Mouse (Mus musculus): ENCODE measurements around the gene Eif2ak4. TPM values are rescaled to one million over a fixed set of nuclear protein-coding genes. Genes with fewer than 3 reads are reported as not detected.

Eif2ak4 gene
- polyA plus RNA-seq, 1 experiment: 4.0 TPM

DNA sequence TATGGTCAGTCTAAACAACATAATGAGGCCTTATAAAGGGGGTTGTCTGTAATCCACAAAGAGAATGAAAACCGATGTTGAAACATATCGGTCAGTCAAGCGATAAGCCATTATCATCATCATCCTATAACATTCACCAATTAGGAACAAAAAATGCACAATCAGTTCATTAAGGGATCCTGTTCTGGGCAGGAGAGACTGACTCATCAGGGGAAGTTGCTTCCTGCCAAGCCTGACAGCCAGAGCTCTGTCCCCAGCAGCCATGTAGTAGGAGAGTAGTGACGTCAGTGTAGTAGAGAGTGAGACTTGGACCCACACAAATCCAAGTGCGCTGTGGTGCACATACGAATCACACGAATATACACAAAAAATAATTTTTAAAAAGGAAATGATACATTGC, 118.7 kb downstream of the Eif2ak4 start:
- no peak overlapping the region for H3K4me3 ChIP-seq (ENCODE audit: low read depth, low read length)
- H3K36me3 ChIP-seq (ENCODE audit: control insufficient read depth, insufficient read depth, low read length): no peaks in the 10 kb centered on the region
- no peak overlapping the region for H3K27ac ChIP-seq (ENCODE audit: insufficient read depth, low read depth, low read length)
- TF ChIP-seq CTCF (IDR thresholded peaks at IDR 0.05; ENCODE audit: extremely low read depth, insufficient read length, insufficient replicate concordance, low read depth, low read length): no peak
- TF ChIP-seq POLR2A (IDR thresholded peaks at IDR 0.05; ENCODE audit: low read depth, low read length): no peak
- peaks cover 12% of the 10 kb centered on the region for H3K4me1 ChIP-seq (ENCODE audit: control insufficient read depth, insufficient read depth, insufficient read length, low read length)
- H3K27me3 ChIP-seq (ENCODE audit: control insufficient read depth, insufficient read depth, low read length): no peaks in the 10 kb centered on the region
- 83% methylated on average over 7 of the region's 7 CpGs for WGBS

DNA sequence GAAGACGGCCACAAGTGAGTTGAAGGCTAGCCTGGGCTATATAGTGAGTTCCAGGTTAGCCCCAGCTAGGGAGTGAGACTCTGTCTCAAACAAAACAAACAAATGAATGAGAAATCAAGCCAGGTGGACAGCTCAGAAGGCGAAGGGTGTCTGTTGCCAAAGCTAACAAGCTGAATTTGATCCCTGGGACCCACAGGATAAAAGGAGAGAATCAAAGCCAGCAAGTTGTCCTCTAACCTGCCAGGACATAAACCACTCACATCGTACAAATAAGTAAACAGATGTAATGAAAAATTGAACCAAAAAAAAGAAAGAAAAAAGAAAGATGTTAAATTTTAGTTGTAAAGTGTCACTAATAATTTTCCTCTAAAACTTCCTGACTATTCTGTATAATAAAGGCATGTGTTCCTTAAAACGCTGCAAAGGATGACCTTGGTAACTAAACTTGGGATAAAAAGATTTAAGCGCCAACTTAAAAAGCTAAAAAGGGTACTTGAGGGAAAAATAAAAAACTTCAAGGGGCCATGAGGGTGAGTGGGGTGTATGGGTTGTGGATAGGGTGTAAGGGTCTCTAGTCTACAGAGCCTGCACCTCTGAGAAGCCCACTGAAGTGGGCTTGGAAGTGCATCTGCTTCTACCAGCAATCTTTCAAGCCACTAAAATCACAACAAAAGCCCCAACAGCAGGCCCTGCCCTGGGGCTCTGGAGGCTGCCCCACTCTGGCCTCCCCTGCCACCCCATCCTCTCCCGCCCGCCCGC, 121.4 kb downstream of the Eif2ak4 start:
- Histone ChIP-seq H3K4me3 (ENCODE audit: low read depth, low read length) (no peak overlapping the region), H3K36me3 (ENCODE audit: control insufficient read depth, insufficient read depth, low read length) (no peaks in the 10 kb centered on the region)

DNA sequence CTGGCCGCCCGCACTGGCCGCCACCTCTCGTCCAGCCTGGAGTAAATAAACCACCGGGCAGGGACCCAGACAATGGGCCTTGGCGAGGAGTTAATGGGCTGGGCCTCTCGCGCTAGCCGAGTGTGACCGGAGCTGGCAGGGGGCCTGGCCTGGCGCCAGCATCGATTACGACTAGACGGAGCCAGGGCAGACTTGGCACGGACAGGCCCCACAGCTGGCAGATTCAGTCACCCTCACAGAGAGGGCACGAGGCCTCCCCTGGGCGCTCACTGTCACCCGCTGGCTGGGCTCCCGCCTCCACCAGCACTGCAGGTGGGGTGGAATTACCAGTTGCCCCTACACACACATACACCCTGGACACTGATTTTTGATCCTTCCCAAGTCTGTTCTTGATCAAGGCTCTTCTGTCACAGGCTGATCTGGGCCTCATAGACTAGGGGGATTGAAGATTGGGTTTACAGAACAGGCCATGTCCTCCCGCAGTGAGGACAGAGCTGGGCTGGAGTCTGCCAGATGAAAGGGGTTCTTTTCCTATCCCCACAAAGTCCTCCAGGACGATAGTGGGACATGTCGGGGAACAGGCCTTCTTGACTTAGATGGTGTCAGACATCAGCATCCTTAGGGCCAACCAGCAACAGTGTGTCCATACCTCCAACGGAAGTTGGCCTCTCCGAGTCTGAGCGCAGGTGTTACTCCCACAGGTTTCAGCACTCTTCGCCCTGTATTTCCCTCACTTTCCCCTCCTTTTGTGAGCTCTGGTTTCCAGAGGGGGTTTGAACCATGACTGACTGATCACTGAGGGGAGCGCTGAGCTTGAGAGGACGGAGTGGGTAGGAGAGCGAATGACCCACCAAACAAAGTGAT, 122.3 kb downstream of the Eif2ak4 start:
- 47% methylated on average over 29 of the region's 29 CpGs for WGBS
- Histone ChIP-seq H3K27ac (ENCODE audit: insufficient read depth, low read depth, low read length) (no peak overlapping the region), H3K4me1 (ENCODE audit: control insufficient read depth, insufficient read depth, insufficient read length, low read length) (peaks cover 14% of the 10 kb centered on the region), H3K36me3 (ENCODE audit: control insufficient read depth, insufficient read depth, low read length) (no peaks in the 10 kb centered on the region), H3K4me3 (ENCODE audit: low read depth, low read length) (no peak overlapping the region), H3K27me3 (ENCODE audit: control insufficient read depth, insufficient read depth, low read length) (no peaks in the 10 kb centered on the region)
- TF ChIP-seq CTCF (IDR thresholded peaks at IDR 0.05; ENCODE audit: extremely low read depth, insufficient read length, insufficient replicate concordance, low read depth, low read length) (no peak), POLR2A (IDR thresholded peaks at IDR 0.05; ENCODE audit: low read depth, low read length) (no peak)

More for the DNA sequence above, 121.4 kb downstream of the Eif2ak4 start:
- TF ChIP-seq POLR2A (IDR thresholded peaks at IDR 0.05; ENCODE audit: low read depth, low read length) (no peak), CTCF (IDR thresholded peaks at IDR 0.05; ENCODE audit: extremely low read depth, insufficient read length, insufficient replicate concordance, low read depth, low read length) (no peak)
- Histone ChIP-seq H3K4me1 (ENCODE audit: control insufficient read depth, insufficient read depth, insufficient read length, low read length) (peaks cover 14% of the 10 kb centered on the region), H3K27me3 (ENCODE audit: control insufficient read depth, insufficient read depth, low read length) (no peaks in the 10 kb centered on the region), H3K27ac (ENCODE audit: insufficient read depth, low read depth, low read length) (no peak overlapping the region)
- WGBS: 54% methylated on average over 8 of the region's 8 CpGs

DNA sequence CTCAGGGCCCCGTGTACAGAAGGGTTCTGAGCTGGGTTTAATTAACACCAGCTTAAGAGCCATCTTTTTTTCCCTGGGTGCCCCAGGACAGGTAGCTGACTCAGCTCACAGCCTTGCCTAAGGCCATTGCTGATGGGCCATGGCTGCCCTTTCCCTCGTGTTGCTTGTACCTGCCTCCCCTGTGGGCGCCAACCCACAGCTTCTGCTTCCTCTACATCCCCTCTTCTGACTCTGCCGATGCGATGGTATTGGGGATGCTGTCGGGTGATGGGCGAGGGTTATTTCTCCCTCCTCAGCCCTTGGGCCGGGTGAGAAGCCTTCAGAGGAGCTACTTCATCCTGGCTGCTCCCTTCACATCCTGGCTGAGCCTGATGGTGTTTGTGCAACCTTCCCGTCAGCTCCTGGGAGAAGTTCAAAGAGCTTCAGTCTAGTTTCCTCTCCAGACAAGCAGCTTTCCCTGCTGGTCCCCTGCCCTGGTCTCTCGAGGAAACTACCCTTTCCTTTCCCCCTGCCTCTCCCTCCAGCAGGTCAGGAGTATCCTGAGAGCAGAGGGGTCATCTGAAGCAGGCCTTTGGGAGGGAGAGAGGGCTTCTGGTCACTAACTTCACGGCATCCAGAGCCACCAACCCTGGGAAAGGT, 123.5 kb downstream of the Eif2ak4 start:
- Histone ChIP-seq H3K27me3 (ENCODE audit: control insufficient read depth, insufficient read depth, low read length) (no peaks in the 10 kb centered on the region), H3K36me3 (ENCODE audit: control insufficient read depth, insufficient read depth, low read length) (no peaks in the 10 kb centered on the region), H3K4me1 (ENCODE audit: control insufficient read depth, insufficient read depth, insufficient read length, low read length) (peaks cover 14% of the 10 kb centered on the region), H3K27ac (ENCODE audit: insufficient read depth, low read depth, low read length) (no peak overlapping the region), H3K4me3 (ENCODE audit: low read depth, low read length) (no peak overlapping the region)
- TF ChIP-seq POLR2A (IDR thresholded peaks at IDR 0.05; ENCODE audit: low read depth, low read length): no peak
- TF ChIP-seq CTCF (IDR thresholded peaks at IDR 0.05; ENCODE audit: extremely low read depth, insufficient read length, insufficient replicate concordance, low read depth, low read length): no peak
- 75% methylated on average over 11 of the region's 11 CpGs for WGBS

DNA sequence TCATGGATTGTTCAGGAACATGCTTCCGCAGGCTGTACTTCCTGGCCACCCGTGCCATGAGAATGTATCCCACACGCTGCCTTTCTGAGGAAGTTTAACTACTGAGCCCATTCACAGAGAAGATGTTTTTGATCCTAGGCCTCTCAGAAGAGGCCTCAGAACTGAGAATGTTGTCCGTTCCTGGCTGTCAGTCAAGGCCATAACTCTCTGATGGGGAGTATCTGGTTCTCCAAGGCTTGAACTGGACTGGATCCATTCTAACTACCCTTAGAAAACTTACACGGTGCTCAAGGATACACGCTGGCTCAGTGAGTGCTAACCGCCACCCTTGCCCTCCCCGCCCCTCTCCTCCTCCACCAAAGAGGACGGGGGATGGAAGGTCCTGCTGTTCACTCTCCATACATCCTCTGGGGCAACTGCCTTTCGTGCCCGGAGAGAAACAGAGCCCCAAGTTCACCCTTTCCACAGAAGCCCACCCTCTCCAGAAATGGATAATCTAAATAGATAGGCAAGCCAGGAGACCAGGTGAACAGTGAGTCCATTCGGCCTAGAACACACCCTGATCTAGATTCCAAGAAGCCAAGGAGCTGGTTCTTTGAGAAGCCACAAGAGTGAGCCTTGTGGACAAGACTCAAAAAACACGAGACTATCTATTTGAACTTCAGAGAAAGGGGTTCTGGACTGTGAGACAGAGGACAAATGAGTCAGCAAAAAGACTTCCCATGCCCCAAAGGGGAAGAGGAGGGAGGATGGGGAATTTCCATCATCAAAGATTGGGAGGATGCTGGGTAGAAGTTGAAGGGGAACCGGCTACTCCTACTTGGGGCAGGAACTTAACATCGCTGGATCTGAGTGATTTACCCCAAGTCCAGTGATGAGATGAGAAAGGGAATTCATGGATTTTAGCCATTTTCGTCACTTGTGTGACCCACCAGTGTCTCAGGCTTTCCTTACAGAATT, 124.3 kb downstream of the Eif2ak4 start:
- TF ChIP-seq POLR2A (IDR thresholded peaks at IDR 0.05; ENCODE audit: low read depth, low read length): no peak
- no peak for TF ChIP-seq CTCF (IDR thresholded peaks at IDR 0.05; ENCODE audit: extremely low read depth, insufficient read length, insufficient replicate concordance, low read depth, low read length)
- Histone ChIP-seq H3K4me3 (ENCODE audit: low read depth, low read length) (no peak overlapping the region), H3K27ac (ENCODE audit: insufficient read depth, low read depth, low read length) (no peak overlapping the region), H3K4me1 (ENCODE audit: control insufficient read depth, insufficient read depth, insufficient read length, low read length) (peaks cover 14% of the 10 kb centered on the region), H3K36me3 (ENCODE audit: control insufficient read depth, insufficient read depth, low read length) (no peaks in the 10 kb centered on the region), H3K27me3 (ENCODE audit: control insufficient read depth, insufficient read depth, low read length) (no peaks in the 10 kb centered on the region)
- 75% methylated on average over 16 of the region's 16 CpGs for WGBS

All from small intestine, adult 2 months (tissue).